Mouse (Mus musculus) megakaryocyte, embryonic 14.5 days (primary cell): Measurements from ENCODE around the gene Serpinf1. TPM values are rescaled to one million over a fixed set of nuclear protein-coding genes. Genes with fewer than 3 reads are reported as not detected.
"Not testable (repeated sequence)": the region's sequence is repeated elsewhere in the genome, so short reads cannot be mapped to it uniquely, and the experiment has no call there.

Source experiments
- H3K27me3 ChIP-seq: replicated peaks from 2 replicates; pipeline ENCODE3; 2012; ENCODE audit warnings: inconsistent platforms
- H3K36me3 ChIP-seq: replicated peaks from 2 replicates; pipeline ENCODE3; 2012; ENCODE audit warnings: low read length, inconsistent platforms, mixed read lengths
- H3K4me1 ChIP-seq: 2 replicates; pipeline ENCODE4 v1.6.1; 2012; ENCODE audit warnings: inconsistent platforms
- H3K4me3 ChIP-seq: replicated peaks from 2 replicates; pipeline ENCODE3; 2012; ENCODE audit warnings: moderate library complexity, mild to moderate bottlenecking, inconsistent platforms
- H3K9me3 ChIP-seq: 2 replicates; pipeline ENCODE4 v1.6.1; 2012; ENCODE audit warnings: inconsistent platforms
- FLI1 ChIP-seq: IDR thresholded peaks from 2 replicates; pipeline ENCODE4 v1.6.1; 2012; ENCODE audit warnings: low read length, inconsistent platforms, mixed read lengths
- GATA1 ChIP-seq: IDR thresholded peaks from 3 replicates; pipeline ENCODE4 v1.6.1; 2012; ENCODE audit warnings: mixed read lengths, low read length, inconsistent platforms, borderline replicate concordance
- polyA plus RNA-seq: library from polyadenylated mRNA; stranded (reverse); fragments of >175 nt; gene quantifications from 2 replicates; pipeline ENCODE4 v1.2.3, GENCODE M21; 2012; ENCODE audit warnings: low replicate concordance; ENCODE audit not compliant: insufficient read depth

Gene Serpinf1
- polyA plus RNA-seq, 1 experiment: 2.5 TPM

- Histone ChIP-seq H3K4me1 (peaks cover 49% of the 10 kb centered on the region), H3K9me3 (no peaks in the 10 kb centered on the region)
Observed at GRCm38 (mm10) chr11:75409679-75410575, 12.6 kb downstream of the Serpinf1 start.

GRCm38 (mm10) chr11:75406865-75407264 lies 15.6 kb downstream of the Serpinf1 start:
- peaks cover 49% of the 10 kb centered on the region for H3K4me1 ChIP-seq
- no peaks in the 10 kb centered on the region for H3K27me3 ChIP-seq
- no peak for TF ChIP-seq GATA1
- no peak for TF ChIP-seq FLI1
- H3K9me3 ChIP-seq: no peaks in the 10 kb centered on the region
- peaks cover 10% of the 10 kb centered on the region for H3K36me3 ChIP-seq
- H3K4me3 ChIP-seq: no peak overlapping the region

More at GRCm38 (mm10) chr11:75409679-75410575, 12.6 kb downstream of the Serpinf1 start:
- H3K36me3 ChIP-seq: peaks cover 4% of the 10 kb centered on the region
- no peak overlapping the region for H3K4me3 ChIP-seq
- no peaks in the 10 kb centered on the region for H3K27me3 ChIP-seq
- no peak for TF ChIP-seq GATA1
- no peak for TF ChIP-seq FLI1

DNA sequence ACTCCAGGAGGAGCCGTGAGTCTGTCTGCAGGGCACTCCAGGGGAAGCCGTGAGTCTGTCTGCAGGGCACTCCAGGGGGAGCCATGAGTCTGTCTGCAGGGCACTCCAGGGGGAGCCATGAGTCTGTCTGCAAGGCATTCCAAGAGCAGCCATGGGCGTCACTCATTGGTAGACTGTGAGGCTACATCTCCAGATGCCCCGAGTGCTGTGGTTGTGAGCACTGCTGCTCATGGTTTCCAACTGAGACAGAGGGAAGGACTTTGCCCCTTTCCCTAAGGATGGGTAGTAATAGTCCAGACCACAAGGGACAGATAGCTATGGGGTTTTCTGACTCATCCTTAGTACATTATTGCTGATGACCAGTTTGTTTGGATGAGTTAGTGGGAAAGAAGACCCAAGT lies 16.4 kb downstream of the Serpinf1 start:
- Histone ChIP-seq H3K27me3 (no peaks in the 10 kb centered on the region), H3K4me3 (no peak overlapping the region), H3K9me3 (no peaks in the 10 kb centered on the region), H3K36me3 (peaks cover 11% of the 10 kb centered on the region), H3K4me1 (peaks cover 45% of the 10 kb centered on the region)
- TF ChIP-seq FLI1: no peak
- TF ChIP-seq GATA1: no peak

- TF ChIP-seq GATA1 (no peak), FLI1 (no peak)
- no peaks in the 10 kb centered on the region for H3K27me3 ChIP-seq
- peaks cover 22% of the 10 kb centered on the region for H3K36me3 ChIP-seq
- no peak overlapping the region for H3K4me3 ChIP-seq
- peaks cover 38% of the 10 kb centered on the region for H3K4me1 ChIP-seq
- no peaks in the 10 kb centered on the region for H3K9me3 ChIP-seq
Observed at GRCm38 (mm10) chr11:75404801-75405200, 17.7 kb downstream of the Serpinf1 start.

DNA sequence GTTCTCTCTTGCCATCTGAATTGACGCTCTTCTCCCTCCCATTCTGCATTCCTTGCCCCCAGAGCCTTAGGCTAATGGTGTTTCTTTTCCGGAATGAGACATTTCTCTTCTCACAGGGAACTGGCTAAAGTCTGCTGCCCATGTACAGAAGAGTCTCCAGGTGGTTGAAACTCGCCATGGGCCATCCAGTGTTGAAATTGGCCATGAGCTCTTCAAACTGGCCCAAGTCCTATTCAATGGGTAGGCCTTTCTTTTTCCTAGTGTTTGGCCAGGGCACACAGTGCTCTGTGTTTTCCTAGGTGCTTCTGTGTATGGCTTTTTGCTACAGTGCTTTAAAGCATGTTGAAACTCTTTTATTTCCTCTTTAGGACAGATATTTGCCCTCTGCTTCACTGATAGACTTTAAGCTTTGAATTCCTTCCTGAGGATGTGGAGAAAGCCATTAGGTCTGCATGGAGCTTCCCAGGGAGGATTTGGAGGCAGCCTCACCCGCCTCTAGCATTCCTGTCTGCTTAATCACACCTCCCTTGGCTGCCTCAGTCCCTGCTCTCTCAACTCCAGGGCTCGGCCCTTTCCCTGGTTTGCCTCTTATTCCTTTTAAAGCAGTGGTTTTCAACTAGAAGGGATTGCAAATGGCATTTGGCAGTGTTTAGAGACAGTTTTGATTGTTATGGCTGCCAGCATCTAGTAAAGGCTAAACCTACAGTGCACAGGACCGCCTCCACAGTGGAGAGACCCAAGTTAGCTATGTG lies 19.0 kb downstream of the Serpinf1 start:
- no peak for TF ChIP-seq FLI1
- TF ChIP-seq GATA1: no peak

DNA sequence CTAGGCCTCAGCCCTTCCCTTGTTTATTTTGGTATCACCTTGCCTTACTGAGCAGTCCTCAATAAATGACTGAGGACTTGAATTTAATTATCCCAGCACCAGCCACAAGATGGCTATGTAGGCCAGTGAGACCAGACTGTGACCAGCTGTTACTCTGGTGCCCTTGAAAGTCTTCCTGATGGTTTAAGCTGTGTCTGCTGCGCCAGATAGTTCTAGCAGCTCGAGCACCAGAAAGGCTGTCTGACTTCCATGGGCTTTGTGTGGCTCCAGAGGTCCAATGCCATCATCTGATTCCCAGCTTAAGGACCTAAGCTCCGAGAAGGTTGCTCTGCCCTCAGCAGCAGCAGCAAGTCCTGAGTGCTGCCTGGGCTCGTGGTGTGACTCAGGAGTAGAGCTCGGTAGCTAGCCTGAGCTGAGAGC lies 20.2 kb downstream of the Serpinf1 start:
- peaks cover 57% of the 10 kb centered on the region for H3K4me1 ChIP-seq
- H3K4me3 ChIP-seq: peak overlapping the region; percentile 18
- H3K36me3 ChIP-seq: peaks cover 22% of the 10 kb centered on the region
- no peaks in the 10 kb centered on the region for H3K9me3 ChIP-seq
- H3K27me3 ChIP-seq: no peaks in the 10 kb centered on the region
- TF ChIP-seq FLI1 (no peak), GATA1 (no peak)

More for the DNA sequence above, 19.0 kb downstream of the Serpinf1 start:
- H3K4me3 ChIP-seq: no peak overlapping the region
- no peaks in the 10 kb centered on the region for H3K9me3 ChIP-seq
- peaks cover 22% of the 10 kb centered on the region for H3K36me3 ChIP-seq
- H3K4me1 ChIP-seq: peaks cover 48% of the 10 kb centered on the region
- H3K27me3 ChIP-seq: no peaks in the 10 kb centered on the region

DNA sequence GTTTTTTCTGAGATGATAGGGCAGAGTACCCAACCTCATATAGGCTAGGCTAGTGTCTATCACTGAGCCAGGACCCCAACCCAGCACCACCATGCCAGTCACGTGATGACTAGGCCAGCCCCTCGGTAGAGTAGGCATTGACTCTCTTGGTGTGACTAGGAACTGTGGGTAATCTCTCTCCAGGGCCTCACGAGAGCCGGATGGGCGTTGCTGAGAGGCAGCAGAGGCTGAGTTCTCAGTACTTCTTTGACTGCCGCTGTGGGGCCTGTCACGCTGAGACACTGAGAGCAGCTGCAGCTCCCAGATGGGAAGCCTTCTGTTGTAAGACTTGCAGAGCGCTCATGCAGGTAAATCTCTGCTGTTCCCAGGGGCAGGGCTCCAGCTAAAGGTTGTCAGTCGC lies 22.4 kb downstream of the Serpinf1 start:
- TF ChIP-seq FLI1 (no peak), GATA1 (no peak)
- Histone ChIP-seq H3K27me3 (no peaks in the 10 kb centered on the region), H3K4me1 (peaks cover 54% of the 10 kb centered on the region), H3K4me3 (no peak overlapping the region), H3K36me3 (peaks cover 17% of the 10 kb centered on the region), H3K9me3 (no peaks in the 10 kb centered on the region)

DNA sequence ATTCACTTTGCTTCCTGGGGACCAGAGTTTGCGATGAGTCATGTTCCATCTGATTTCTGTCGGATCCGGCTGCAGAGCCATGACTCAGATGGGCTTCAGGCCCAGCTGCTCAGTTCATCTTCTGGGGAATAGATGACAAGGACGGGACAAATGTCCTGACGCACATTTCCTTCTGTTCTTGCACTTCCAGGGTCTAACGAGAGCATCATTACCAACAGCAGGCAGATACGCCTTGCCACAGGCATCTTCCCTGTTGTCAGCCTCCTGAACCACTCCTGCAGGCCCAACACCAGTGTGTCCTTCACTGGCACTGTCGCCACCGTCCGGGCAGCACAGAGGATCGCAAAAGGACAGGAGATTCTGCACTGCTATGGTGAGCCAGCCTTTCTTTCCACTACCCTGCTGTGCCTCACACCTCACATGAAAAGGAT lies 23.1 kb downstream of the Serpinf1 start:
- Histone ChIP-seq H3K27me3 (no peaks in the 10 kb centered on the region), H3K4me3 (peak overlapping the region; percentile 76), H3K4me1 (peaks cover 54% of the 10 kb centered on the region), H3K36me3 (peaks cover 14% of the 10 kb centered on the region), H3K9me3 (no peaks in the 10 kb centered on the region)
- TF ChIP-seq GATA1 (no peak), FLI1 (no peak)

DNA sequence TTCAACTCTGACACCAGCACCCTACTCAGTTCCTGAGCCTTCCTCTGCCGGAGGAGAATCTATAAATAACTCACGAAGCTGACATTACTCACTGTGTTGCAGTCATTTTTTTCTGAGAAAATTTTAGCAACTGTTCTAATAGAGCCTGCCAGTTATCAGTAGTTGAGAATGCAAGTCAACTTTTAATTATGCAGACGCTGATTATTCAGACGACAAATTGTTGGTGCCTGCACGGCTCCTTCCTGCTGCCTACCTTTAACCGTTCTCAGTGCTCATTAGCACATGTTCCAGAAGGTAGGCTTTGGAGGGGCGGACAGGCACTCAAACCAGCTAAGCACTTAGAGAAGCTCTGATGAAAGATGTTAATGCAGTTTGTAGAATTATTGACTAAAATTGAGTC lies 25.0 kb downstream of the Serpinf1 start:
- Histone ChIP-seq H3K4me1 (peaks cover 38% of the 10 kb centered on the region), H3K36me3 (peaks cover 14% of the 10 kb centered on the region), H3K9me3 (no peaks in the 10 kb centered on the region), H3K4me3 (no peak overlapping the region), H3K27me3 (no peaks in the 10 kb centered on the region)
- TF ChIP-seq FLI1: no peak
- no peak for TF ChIP-seq GATA1

GRCm38 (mm10) chr11:75395611-75396010 lies 26.9 kb downstream of the Serpinf1 start:
- H3K4me3 ChIP-seq: no peak overlapping the region
- H3K36me3 ChIP-seq: peaks cover 9% of the 10 kb centered on the region
- H3K27me3 ChIP-seq: no peaks in the 10 kb centered on the region
- H3K4me1 ChIP-seq: peaks cover 32% of the 10 kb centered on the region
- no peaks in the 10 kb centered on the region for H3K9me3 ChIP-seq
- TF ChIP-seq FLI1 (no peak), GATA1 (no peak)

- H3K36me3 ChIP-seq, H3K27me3 ChIP-seq, H3K4me3 ChIP-seq, H3K9me3 ChIP-seq: not testable (repeated sequence)
- H3K4me1 ChIP-seq: peaks cover 14% of the 10 kb centered on the region
Observed at GRCm38 (mm10) chr11:75383529-75383928, 39.0 kb downstream of the Serpinf1 start.

DNA sequence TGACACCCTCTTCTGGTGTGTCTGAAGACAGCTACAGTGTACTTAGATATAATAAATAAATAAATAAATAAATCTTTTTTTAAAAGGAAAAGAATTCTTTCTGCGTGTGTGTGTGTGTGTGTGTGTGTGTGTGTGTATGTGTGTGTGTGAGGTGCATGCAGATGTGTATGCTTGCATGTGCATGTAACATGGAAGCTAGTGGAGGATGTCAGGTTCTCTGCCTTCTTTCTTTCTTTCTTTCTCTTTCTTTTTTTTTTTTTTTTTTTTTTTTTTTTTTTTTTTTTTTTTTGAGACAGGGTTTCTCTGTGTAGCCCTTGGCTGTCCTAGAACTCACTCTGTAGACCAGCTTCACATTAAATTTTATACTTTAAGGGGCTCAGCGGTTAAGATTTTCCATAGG lies 43.7 kb downstream of the Serpinf1 start:
- not testable (repeated sequence) for H3K9me3 ChIP-seq, H3K4me3 ChIP-seq, H3K36me3 ChIP-seq, H3K27me3 ChIP-seq
- peaks cover 22% of the 10 kb centered on the region for H3K4me1 ChIP-seq
